Mouse (Mus musculus): Measurements from ENCODE around the gene Itpr1.

Gene Itpr1

GRCm38 (mm10) chr6:108212881-108213295 is at the start of gene Itpr1:
Gene Itpr1 (plus strand): TSS chr6:108213096.
- peak; percentile 86 for DNase-seq (ENCODE audit: low spot score)

DNA sequence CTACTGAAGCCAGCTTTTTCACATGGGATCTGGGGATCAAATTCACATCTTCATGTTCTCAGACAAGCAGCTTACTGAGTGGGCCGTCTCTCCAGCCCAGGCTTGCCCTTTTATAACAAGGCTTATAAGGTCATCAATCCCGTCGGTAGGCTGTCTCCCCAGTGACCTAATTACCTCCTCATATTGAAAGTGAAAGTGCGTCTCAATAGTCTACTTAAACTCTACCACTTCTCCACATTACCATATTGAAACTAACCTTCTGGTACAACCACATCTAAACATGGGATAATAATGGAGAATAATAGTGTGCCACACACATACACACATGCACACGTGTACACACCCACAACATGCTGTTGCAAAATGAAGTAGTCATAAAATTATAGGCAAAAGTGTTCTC is 48.0 kb upstream of the Itpr1 start:
- no peak for DNase-seq (ENCODE audit: low spot score)

GRCm38 (mm10) chr6:108165598-108165997 is 47.3 kb upstream of the Itpr1 start:
- no peak for DNase-seq (ENCODE audit: low spot score)

- DNase-seq (ENCODE audit: low spot score), result peak; percentile 8
Measured at GRCm38 (mm10) chr6:108167946-108168680, 44.8 kb upstream of the Itpr1 start.

DNA sequence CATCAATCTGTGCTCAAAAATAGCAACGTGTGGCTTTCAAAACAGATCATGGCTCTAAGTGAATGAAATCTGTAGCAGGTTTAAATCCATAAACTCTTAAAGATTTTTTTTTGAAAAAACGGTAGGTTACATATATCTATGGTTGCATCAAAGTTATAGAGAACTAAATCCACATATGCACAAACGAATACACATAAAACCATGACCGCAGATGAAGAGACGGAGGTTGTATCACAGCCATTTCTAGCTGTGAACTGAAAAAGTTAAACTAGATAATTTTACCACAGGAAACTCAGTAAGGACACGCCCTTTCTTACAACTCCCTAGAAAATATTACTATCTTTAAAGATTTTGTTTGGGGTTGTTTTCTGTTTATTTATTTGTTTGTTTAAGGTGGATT is 44.2 kb upstream of the Itpr1 start:
- no peak for DNase-seq (ENCODE audit: low spot score)

- no peak for DNase-seq (ENCODE audit: low spot score)
Measured at GRCm38 (mm10) chr6:108169466-108169865, 43.4 kb upstream of the Itpr1 start.

GRCm38 (mm10) chr6:108172219-108172618 is 40.7 kb upstream of the Itpr1 start:
- DNase-seq (ENCODE audit: low spot score), result no peak

DNA sequence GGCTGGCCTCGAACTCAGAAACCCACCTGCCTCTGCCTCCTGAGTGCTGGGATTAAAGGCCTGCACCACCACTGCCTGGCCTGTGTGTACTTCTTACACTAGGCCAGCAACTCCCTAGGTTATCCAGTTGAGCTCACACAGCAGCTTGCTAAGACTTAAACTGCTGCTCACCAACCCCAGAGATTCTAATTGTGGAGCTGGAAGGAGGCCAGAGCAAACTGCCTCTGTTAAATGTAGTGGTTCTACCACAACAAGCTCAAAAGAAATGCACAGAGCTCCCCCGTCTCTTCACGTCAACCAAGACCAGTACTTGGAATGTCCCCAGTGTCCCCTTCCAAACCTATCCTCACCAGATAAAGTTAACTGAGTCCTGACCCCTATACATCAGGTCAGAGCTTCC is 38.7 kb upstream of the Itpr1 start:
- no peak for DNase-seq (ENCODE audit: low spot score)

DNA sequence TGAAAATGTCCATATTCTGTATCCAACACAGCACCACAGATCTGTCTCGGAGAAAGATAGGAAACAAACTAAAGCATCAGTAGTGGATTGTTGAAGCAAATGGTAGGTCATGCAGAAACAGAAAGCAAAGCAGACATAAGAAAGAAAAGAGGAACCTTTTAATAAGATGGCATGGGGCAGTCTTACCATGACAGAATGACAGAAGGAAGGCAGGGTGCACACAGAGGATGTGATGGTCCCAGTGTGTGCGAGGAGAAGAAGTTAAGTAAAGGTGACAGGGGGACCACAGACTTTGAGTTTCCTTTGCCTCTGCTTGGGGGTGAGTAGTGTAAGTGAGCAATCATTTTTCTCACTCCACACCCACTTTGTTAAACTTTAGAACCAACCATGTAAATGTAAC is 33.8 kb upstream of the Itpr1 start:
- no peak for DNase-seq (ENCODE audit: low spot score)

- DNase-seq (ENCODE audit: low spot score), result peak; percentile 77
Measured at GRCm38 (mm10) chr6:108184847-108185684, 27.8 kb upstream of the Itpr1 start, which contains the start of gene Sumf1. Gene Sumf1 (minus strand): TSS chr6:108185582.

DNA sequence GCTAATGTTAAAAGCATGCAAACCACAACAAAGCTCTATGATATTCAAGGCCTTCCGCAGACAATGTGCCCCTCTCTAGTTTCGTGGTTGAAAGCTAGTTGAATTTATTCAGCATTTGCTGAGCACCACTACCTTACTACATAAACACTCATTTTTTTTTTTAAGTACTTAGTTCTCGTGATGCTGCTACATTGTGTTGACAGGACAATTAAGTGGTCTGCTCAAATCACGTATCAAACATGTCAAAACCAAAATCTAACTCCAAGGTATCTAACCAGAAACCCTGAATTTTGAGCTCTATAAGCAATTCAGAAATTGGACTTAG is 27.2 kb upstream of the Itpr1 start:
- DNase-seq (ENCODE audit: low spot score), result no peak

DNA sequence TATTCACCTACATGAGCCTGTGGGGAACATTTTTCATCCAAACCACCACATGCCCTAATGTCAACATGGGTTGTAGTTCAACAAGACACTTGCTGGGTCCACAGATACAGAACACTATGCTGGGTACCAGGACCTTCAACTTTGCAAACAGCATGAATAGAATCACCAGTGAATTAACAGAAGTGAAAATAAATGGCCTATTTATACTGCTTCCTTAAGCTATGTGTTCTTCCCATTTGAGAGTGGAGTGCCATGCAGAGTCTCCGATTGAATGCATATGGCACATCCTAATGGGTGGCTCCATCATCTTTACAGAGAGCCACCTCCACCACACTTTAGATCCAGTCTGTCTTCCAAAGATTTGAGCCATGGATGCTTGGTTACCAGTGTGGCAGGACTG is 22.2 kb upstream of the Itpr1 start:
- DNase-seq (ENCODE audit: low spot score), result no peak

DNA sequence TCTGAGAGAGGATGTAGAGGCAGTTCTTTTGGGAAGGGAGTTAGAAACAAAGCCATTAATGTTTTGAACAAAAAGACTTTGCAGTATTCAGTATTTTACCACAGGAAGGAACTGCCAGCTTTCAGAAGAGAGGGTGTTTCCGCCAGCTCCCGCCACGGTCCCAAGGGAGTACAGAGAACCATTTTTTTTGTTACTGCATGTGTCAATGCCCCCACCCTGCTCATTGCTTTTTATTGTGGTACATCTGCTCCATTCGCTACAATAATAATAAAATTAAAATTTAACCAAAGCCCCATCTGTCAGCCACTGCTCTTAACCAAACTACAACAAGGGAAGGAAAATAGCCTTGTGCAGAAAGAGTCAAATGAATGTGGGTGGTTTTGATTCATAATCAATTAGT is 20.3 kb upstream of the Itpr1 start:
- no peak for DNase-seq (ENCODE audit: low spot score)

DNA sequence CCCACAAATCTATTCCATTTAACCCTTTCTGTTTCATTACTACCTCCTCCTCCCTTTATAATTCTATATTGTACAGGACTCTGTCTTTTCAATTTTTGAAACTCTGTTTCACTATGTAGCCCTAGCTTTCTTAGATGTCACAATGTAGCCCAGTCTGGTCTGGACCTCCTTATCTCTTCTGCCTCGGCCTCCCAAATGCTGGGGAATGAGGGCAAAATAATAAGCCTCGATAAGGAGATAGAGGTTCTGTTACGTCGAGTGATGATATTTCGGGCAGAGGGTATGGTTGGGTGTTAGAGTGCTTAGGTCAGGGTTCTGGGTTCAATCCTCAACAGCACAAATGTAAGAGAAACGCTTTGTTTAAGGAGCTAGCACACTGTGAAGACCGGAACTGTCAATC is 16.2 kb upstream of the Itpr1 start:
- no peak for DNase-seq (ENCODE audit: low spot score)

DNA sequence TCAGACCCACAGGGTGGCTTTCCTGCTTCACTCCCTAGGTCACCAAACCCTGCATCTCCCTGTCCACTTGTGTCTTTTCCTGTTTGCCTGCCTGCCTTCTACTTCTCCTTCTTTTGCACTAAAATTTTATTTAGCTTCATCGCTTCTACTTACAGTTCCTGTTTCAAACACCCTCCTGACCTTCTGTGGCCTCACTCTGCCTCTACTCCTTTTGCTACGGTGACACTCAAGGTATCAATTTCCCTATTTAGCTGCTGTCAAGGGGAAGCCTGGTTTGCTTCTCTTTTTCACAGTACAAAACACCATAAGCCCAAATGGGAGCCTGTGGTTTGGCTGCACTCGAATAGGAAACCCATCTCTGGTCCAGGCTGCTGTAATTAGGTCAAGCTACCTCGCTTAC is 15.8 kb upstream of the Itpr1 start:
- peak; percentile 6 for DNase-seq (ENCODE audit: low spot score)

DNA sequence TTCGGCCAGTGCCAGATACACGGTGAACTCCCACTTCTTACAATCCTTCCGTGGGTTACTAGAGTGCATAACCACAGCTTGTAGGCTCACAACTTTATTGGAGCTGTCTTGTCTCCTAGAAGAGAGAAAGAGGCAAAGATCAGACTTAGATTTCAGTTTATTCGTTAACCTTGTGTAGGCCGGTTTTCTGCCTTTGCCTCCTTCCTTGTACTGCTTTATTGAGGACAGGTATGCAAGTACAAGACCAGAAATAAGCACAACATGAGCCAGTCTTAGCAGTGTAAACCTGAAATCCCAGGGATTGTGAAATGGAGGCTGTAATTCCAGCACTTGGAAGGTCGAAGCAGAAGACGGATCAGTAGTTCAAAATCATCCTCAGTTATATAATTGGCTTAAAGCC is 14.6 kb upstream of the Itpr1 start:
- DNase-seq (ENCODE audit: low spot score), result no peak

DNA sequence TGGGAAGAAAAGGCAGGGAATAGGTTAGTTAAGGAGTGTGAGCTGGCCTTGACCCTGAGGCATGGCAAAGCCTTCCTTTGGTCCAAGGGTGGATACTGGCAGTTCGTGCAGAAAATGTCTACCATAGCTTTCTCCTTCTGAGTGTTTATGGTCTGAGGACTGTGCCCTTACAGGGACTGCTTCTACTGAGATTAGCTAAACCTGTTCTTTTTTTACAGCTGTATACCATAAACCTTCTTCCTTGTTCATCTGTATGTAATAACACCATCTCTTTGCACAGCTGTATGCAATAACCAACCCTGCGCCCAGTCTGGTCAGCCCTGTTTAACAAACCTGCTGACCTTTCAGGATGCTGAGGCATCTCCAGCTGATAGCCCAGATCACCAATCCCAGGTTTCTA is 8.6 kb upstream of the Itpr1 start:
- no peak for DNase-seq (ENCODE audit: low spot score)

DNA sequence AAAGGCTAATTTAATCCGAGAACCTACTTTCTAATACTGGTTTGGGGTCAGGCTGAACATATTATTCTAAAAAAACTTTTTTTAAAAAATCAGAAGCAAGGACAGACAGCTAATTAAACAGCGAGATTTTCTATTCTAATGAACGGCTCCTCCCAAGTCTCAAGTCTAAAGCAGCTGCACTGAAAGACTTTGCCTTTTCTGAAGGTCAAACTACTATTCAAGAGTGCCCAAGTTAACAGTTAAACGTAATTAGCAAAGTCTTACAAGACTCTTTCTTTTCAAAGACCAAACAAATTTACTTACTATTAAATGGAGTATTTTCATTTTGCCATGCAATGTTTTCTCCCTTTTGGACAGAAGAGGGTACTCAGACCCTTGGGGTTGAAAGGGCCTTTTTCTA is 6.8 kb upstream of the Itpr1 start:
- no peak for DNase-seq (ENCODE audit: low spot score)

DNA sequence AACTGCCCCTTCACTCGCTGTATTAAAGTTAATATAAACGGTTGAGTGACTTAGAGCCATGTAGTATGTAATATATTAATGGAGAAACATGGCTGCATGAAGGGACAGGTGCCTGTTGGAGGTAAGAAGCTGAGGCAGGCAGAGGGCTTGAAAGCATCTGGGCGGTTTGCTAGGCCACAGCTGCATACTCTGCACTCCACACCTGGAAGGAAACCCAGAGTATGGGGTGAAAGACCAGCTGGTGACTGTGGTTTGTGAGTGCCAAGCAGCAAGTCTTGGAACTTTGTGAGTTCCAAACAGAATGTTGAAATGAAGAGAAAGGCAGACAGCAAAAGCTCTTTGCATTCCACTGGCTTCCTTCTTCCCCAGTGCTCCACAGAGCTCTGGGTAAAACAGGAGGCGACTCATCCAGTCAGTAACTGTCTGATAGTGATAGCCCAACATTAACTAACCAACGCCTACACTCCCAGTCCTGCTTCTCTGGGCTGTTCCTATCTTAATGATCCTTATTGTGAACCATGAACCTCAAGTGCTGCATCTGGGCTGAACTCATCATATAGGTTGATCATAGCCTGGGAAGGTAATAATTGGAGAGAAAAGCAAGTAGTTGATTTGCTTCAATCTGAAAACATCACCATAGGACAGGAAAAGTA is 5.9 kb upstream of the Itpr1 start:
- DNase-seq (ENCODE audit: low spot score), result no peak

DNA sequence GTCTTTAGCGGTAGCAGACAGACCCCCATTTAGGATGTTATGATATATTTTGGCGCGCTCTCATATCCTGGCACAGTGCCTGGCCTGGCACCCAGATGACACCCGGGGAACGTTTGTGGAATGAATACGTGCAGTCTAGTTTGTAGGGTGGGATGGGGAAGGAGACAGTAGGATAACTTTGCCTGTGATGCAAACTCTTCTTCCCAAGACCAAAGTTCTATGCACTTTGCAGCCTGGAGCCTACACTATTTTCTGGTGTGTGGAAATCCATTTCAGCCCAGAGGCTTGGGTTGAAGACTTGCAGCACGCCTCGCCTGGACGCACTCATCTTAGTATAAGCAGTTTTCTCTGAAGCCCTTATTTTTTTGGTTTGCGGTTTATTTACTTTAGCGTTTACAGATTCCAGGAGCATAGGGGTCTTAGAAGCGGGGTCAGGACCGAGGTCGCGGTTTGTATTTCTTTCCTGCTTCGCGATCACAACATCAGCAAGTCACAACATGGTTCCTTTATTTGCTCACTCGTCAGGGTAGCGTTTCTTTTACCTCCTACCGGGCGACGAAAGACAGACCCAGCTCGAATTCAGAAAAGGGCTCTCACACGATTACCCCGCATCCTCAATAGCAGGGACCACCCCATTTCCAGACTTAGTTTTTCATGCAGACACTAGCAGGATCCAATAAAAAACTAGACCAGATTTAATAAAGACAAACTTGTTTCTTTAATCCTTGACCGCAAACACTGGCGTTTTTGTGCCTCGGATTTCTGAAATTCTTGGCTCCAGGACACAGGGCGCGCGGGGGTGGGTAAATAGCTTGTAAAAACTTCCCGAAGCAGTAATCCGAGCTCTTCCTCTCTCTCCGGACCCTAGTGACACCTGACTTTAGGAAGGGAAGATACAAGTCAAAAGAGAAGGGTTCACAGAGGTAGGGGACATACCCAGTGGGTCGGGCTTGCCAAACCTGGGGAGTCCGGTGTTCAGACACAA is 708 bp upstream of the Itpr1 start:
- no peak for DNase-seq (ENCODE audit: low spot score)

DNA sequence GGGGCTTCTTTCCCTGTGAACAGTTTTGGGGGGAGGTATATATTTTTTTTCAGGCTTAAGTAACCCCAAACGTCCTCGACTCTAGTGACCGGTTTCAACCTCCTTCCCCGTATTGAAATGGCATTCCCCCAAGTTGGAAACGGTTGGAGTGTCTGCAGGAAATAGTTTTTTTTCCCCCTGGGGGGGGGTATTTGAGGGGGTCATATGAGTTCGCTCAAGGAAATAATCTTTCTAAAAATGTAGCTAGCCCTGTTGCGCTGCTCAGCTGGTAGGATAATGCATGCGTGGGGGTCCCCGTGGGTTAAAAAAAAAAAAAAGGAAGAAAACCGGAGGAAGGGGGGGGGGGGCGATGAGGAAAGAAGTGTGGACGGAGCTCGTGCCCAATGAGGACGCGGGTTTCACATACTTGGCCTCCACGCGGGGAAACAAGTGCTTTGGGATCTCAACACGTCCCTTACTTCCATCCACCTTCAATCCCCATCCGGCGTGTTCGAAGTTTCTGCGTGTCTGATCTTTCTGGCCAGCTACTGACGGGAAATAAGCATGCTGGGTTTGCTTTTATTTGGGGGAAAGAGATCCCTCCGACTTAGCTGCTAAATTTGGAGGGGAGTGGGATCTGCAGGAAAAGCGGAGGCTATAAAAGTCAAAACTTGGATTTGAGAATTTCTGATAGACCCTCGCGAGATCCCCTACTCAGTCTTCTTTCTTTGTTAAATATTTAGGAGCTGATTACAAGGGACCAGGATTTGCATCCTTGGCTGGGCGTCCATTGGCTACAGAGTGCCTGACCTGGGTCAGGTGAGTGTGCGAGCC is 791 bp downstream of the Itpr1 start:
- no peak for DNase-seq (ENCODE audit: low spot score)
